Mouse (Mus musculus): ENCODE results near the gene BC049352.

GRCm38 (mm10) chr9:45202021-45202798 is 20.4 kb downstream of the BC049352 start:
- TF ChIP-seq CTCF (IDR thresholded peaks at IDR 0.05) = no peak
- no peak for TF ChIP-seq EP300 (IDR thresholded peaks at IDR 0.05; ENCODE audit: insufficient read depth, low read depth, low read length)
- no peak for TF ChIP-seq POLR2A (IDR thresholded peaks at IDR 0.05; ENCODE audit: insufficient read depth, low read depth, low read length)

Data from heart, adult 2 months (tissue).